Mouse (Mus musculus) bone marrow, adult 2 months (tissue): ENCODE data around the gene Utp18.

ENCODE experiments used
- CTCF ChIP-seq: fragments of 200-500 bp; IDR thresholded peaks from 2 replicates; pipeline ENCODE4 v1.5.1; 2011; ENCODE audit warnings: low read length, control low read depth; ENCODE audit not compliant: control insufficient read depth, insufficient read depth
- POLR2A ChIP-seq: fragments of 200-500 bp; IDR thresholded peaks from 2 replicates; pipeline ENCODE4 v1.6.1; 2011; ENCODE audit warnings: low read depth, mild to moderate bottlenecking, control low read depth, low read length, borderline replicate concordance; ENCODE audit not compliant: control insufficient read depth

DNA sequence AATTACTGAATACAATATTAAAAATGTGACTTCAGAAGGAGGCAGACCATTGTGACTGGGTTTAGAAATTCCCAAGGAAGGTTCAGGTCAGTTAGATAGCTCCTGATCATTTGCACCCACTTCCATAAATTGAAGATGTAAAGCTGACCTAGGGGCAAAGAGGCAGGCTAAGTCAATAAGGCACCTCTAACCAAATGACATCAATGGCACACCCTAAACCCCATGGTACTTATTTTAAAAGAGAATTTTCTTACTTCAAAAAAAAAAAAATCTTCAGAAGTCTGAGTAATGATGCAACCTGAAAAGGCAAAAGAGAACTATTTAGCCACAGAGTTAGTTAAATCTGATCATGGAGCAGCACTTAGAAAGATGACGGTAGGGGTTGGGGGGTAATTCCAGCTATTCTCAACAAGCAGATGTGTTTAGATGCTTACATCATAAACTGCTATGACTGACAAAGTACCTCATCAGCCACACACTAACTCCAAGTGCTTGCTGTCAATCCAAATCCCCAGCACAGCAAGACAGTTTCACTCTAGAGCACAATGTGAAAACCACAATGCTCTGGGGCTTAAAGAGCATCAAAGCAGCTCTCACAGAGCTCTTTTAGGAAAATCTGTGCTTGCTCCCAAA is 24.9 kb downstream of the Utp18 start:
- no peak for TF ChIP-seq CTCF
- TF ChIP-seq POLR2A: no peak
